Mouse (Mus musculus) forebrain, embryonic 16.5 days (tissue): ENCODE measurements around the gene Egfl6. TPM values are rescaled to one million over a fixed set of nuclear protein-coding genes. Genes with fewer than 3 reads are reported as not detected.

ENCODE experiments used
- ATAC-seq: fragments of 200-750 bp; cut with Nextera tagmentation; 2 replicates; pipeline ENCODE4 v1.8.0; 2017; ENCODE audit warnings: mild to moderate bottlenecking, moderate library complexity
- H3K27ac ChIP-seq: fragments of 300-500 bp; sonication (generic); 2 replicates; pipeline ENCODE4 v1.5.1; 2014; ENCODE audit warnings: low read length, control low read depth
- H3K27me3 ChIP-seq: fragments of 300-500 bp; sonication (generic); replicated peaks from 2 replicates; pipeline ENCODE4 v1.6.1; 2014; ENCODE audit warnings: low read length; ENCODE audit not compliant: control insufficient read depth, insufficient read depth
- H3K36me3 ChIP-seq: fragments of 300-500 bp; sonication (generic); 2 replicates; pipeline ENCODE4 v1.6.1; 2014; ENCODE audit not compliant: control insufficient read depth, insufficient read depth
- H3K4me1 ChIP-seq: fragments of 300-500 bp; sonication (generic); replicated peaks from 2 replicates; pipeline ENCODE4 v1.6.1; 2014; ENCODE audit warnings: low read length; ENCODE audit not compliant: control insufficient read depth, insufficient read depth
- H3K4me2 ChIP-seq: fragments of 300-500 bp; sonication (generic); 2 replicates; pipeline ENCODE4 v1.6.1; 2014; ENCODE audit warnings: mild to moderate bottlenecking, low read length, control low read depth
- H3K4me3 ChIP-seq: fragments of 300-500 bp; sonication (generic); replicated peaks from 2 replicates; pipeline ENCODE4 v1.5.1; 2014; ENCODE audit warnings: mild to moderate bottlenecking, low read length, control low read depth
- H3K9ac ChIP-seq: fragments of 300-500 bp; sonication (generic); replicated peaks from 2 replicates; pipeline ENCODE4 v1.6.1; 2014; ENCODE audit warnings: low read depth, low read length, control low read depth
- H3K9me3 ChIP-seq: fragments of 300-500 bp; sonication (generic); 2 replicates; pipeline ENCODE4 v1.6.1; 2016; ENCODE audit warnings: low read length; ENCODE audit not compliant: control insufficient read depth
- WGBS: fragments of 180-500 bp; shearing (Covaris S2); extraction: QIAGEN DNeasy Blood & Tissue Kit; methylation state at CpG from one replicate; pipeline ENCODE4 v1.1.7; 2014; 5-methylcytosine and 5-hydroxymethylcytosine counted together
- polyA plus RNA-seq: library from polyadenylated mRNA; unstranded; fragments of >200 nt; fragmentation: Nextera tagmentation; extraction: Ambion mirVana; gene quantifications from 2 replicates; pipeline ENCODE4 v1.2.1, GENCODE M21; 2015

Gene Egfl6
- polyA plus RNA-seq, 1 experiment from 2014 or later = 2.4 TPM

- no peak for ATAC-seq
- H3K9ac ChIP-seq = no peak overlapping the region
- H3K36me3 ChIP-seq = no peaks in the 10 kb centered on the region
- no peak overlapping the region for H3K4me2 ChIP-seq
- no peak overlapping the region for H3K4me3 ChIP-seq
- no peaks in the 10 kb centered on the region for H3K27me3 ChIP-seq
- H3K27ac ChIP-seq = no peak overlapping the region
- no peaks in the 10 kb centered on the region for H3K9me3 ChIP-seq
- WGBS = 88% methylated on average over 6 of the region's 6 CpGs
- no peaks in the 10 kb centered on the region for H3K4me1 ChIP-seq
Observed at GRCm38 (mm10) chrX:166565983-166566382, 19.5 kb downstream of the Egfl6 start.

GRCm38 (mm10) chrX:166565401-166565800 is 20.1 kb downstream of the Egfl6 start:
- H3K9ac ChIP-seq = no peak overlapping the region
- no peaks in the 10 kb centered on the region for H3K4me1 ChIP-seq
- no peak overlapping the region for H3K27ac ChIP-seq
- no peaks in the 10 kb centered on the region for H3K9me3 ChIP-seq
- H3K4me3 ChIP-seq = no peak overlapping the region
- H3K36me3 ChIP-seq = no peaks in the 10 kb centered on the region
- H3K4me2 ChIP-seq = no peak overlapping the region
- no peaks in the 10 kb centered on the region for H3K27me3 ChIP-seq
- no peak for ATAC-seq
- 66% methylated on average over 5 of the region's 5 CpGs for WGBS

- Histone ChIP-seq H3K4me3 (no peak overlapping the region), H3K36me3 (no peaks in the 10 kb centered on the region), H3K4me2 (no peak overlapping the region), H3K4me1 (no peaks in the 10 kb centered on the region), H3K9ac (no peak overlapping the region), H3K27ac (no peak overlapping the region), H3K27me3 (no peaks in the 10 kb centered on the region), H3K9me3 (no peaks in the 10 kb centered on the region)
- 79% methylated on average over 5 of the region's 5 CpGs for WGBS
- ATAC-seq = no peak
Observed at GRCm38 (mm10) chrX:166564900-166565299, 20.6 kb downstream of the Egfl6 start.

GRCm38 (mm10) chrX:166559333-166559732 is 26.2 kb downstream of the Egfl6 start:
- no peak overlapping the region for H3K27ac ChIP-seq
- no peak overlapping the region for H3K9ac ChIP-seq
- H3K27me3 ChIP-seq = no peaks in the 10 kb centered on the region
- no peak for ATAC-seq
- H3K4me1 ChIP-seq = no peaks in the 10 kb centered on the region
- whole genome bisulfite sequencing = 39% methylated on average over 3 of the region's 3 CpGs
- no peak overlapping the region for H3K4me3 ChIP-seq
- no peaks in the 10 kb centered on the region for H3K36me3 ChIP-seq
- H3K9me3 ChIP-seq = no peaks in the 10 kb centered on the region
- no peak overlapping the region for H3K4me2 ChIP-seq

- 88% methylated on average over 7 of the region's 7 CpGs for WGBS
- no peak for ATAC-seq
- Histone ChIP-seq H3K4me1 (no peaks in the 10 kb centered on the region), H3K4me3 (no peak overlapping the region), H3K9me3 (no peaks in the 10 kb centered on the region), H3K4me2 (no peak overlapping the region), H3K27me3 (no peaks in the 10 kb centered on the region), H3K9ac (no peak overlapping the region), H3K36me3 (no peaks in the 10 kb centered on the region), H3K27ac (no peak overlapping the region)
Observed at GRCm38 (mm10) chrX:166552355-166552754, 33.2 kb downstream of the Egfl6 start.

DNA sequence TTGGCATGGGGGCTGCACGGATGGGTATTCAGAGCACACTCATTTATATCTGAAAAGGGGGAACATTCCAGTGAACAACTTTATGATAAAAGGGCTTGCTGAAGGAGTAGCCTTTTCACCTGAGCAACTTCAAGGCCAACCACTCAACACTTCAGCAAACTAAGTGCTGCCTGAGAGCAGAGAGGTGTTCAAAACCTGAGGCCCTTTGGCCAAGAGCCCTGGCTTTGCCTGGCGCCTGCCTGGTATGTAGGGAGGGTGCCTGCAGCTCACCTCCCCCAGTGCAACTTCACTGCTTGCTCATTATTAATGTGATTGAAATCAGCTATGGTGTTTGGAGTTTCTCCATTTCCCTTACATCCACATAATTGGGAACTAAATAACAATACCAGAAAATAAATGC is 39.0 kb downstream of the Egfl6 start:
- WGBS = 69% methylated on average over 2 of the region's 2 CpGs
- Histone ChIP-seq H3K4me3 (no peak overlapping the region), H3K36me3 (no peaks in the 10 kb centered on the region), H3K4me1 (no peaks in the 10 kb centered on the region), H3K27ac (no peak overlapping the region), H3K9ac (no peak overlapping the region), H3K9me3 (no peaks in the 10 kb centered on the region), H3K4me2 (no peak overlapping the region), H3K27me3 (no peaks in the 10 kb centered on the region)
- no peak for ATAC-seq

DNA sequence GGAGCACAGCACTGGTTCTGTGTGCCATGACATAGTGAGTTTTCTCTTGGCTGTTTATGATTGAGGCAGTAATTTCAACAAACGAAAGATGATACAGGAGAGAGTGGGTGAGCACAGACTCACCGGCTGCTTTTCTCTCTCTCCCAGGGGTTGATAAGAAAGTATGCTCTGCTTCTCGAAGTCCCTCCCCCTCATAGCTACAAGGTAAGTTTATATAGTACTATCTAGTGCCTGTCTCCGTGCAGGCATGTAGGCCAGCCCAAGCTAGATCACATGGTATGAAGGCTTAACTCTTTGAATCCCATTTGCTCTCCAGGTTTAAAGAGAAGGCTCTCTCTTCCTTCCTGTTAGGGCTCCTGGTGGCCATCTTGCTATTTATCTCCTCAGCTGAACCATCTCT is 50.4 kb downstream of the Egfl6 start:
- Histone ChIP-seq H3K4me3 (no peak overlapping the region), H3K4me1 (no peaks in the 10 kb centered on the region), H3K36me3 (no peaks in the 10 kb centered on the region), H3K4me2 (no peak overlapping the region), H3K9me3 (no peaks in the 10 kb centered on the region), H3K9ac (no peak overlapping the region), H3K27ac (no peak overlapping the region), H3K27me3 (no peaks in the 10 kb centered on the region)
- WGBS = 76% methylated on average over 4 of the region's 4 CpGs
- no peak for ATAC-seq

GRCm38 (mm10) chrX:166533432-166533831 is 52.1 kb downstream of the Egfl6 start:
- Histone ChIP-seq H3K36me3 (no peaks in the 10 kb centered on the region), H3K9ac (no peak overlapping the region), H3K27me3 (no peaks in the 10 kb centered on the region), H3K9me3 (no peaks in the 10 kb centered on the region), H3K4me1 (no peaks in the 10 kb centered on the region), H3K27ac (no peak overlapping the region), H3K4me3 (no peak overlapping the region), H3K4me2 (no peak overlapping the region)
- no peak for ATAC-seq
- 80% methylated on average over 4 of the region's 4 CpGs for WGBS

DNA sequence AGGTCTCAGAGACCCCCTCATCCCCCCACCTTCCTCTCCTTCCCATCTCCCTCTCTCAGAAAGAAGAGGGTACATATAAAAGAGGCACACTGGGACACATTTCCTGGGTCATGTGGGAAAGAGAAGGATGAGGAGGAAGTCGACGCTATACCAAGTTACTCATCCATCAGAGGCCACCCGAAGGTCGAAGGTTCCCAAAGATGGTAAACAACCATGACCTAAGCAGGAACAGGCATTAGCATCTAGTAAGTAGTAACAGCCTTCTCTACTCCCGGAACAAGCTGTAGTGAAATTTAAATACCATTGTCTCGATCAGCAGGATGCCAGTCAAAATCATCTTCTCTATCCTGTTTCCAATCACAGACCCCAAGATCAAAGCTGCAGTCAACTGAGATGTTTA is 53.8 kb downstream of the Egfl6 start:
- ATAC-seq = no peak
- no peaks in the 10 kb centered on the region for H3K36me3 ChIP-seq
- H3K27me3 ChIP-seq = no peaks in the 10 kb centered on the region

GRCm38 (mm10) chrX:166528126-166528525 is 57.4 kb downstream of the Egfl6 start:
- Histone ChIP-seq H3K36me3 (no peaks in the 10 kb centered on the region), H3K9ac (no peak overlapping the region), H3K4me2 (no peak overlapping the region), H3K4me3 (no peak overlapping the region), H3K4me1 (no peaks in the 10 kb centered on the region), H3K27ac (no peak overlapping the region), H3K9me3 (no peaks in the 10 kb centered on the region), H3K27me3 (no peaks in the 10 kb centered on the region)
- no peak for ATAC-seq
- 84% methylated on average over 3 of the region's 3 CpGs for WGBS

More for the DNA sequence above, 53.8 kb downstream of the Egfl6 start:
- Histone ChIP-seq H3K9ac (no peak overlapping the region), H3K4me2 (no peak overlapping the region), H3K27ac (no peak overlapping the region), H3K4me1 (no peaks in the 10 kb centered on the region), H3K9me3 (no peaks in the 10 kb centered on the region), H3K4me3 (no peak overlapping the region)
- WGBS = 46% methylated on average over 6 of the region's 6 CpGs
